Mouse (Mus musculus): Measurements from ENCODE around the gene Atf7. TPM values are rescaled to one million over a fixed set of nuclear protein-coding genes. Genes with fewer than 3 reads are reported as not detected.

Gene Atf7
- polyA plus RNA-seq, 1 experiment from 2014 or later, result 33.7 TPM

- H3K27me3 ChIP-seq, result no peaks in the 10 kb centered on the region
- H3K4me1 ChIP-seq, result no peaks in the 10 kb centered on the region
- peaks cover 65% of the 10 kb centered on the region for H3K36me3 ChIP-seq
- no peak overlapping the region for H3K4me2 ChIP-seq (replicated peaks)
- ATAC-seq (ENCODE audit: insufficient number of reproducible peaks, insufficient read depth, low FRiP score, low TSS enrichment), result no peak
- H3K9me3 ChIP-seq, result no peaks in the 10 kb centered on the region
- no peak overlapping the region for H3K4me3 ChIP-seq
- no peak overlapping the region for H3K27ac ChIP-seq
- no peak overlapping the region for H3K9ac ChIP-seq
- 73% methylated on average over 9 of the region's 9 CpGs for WGBS
Measured at GRCm38 (mm10) chr15:102502254-102502840, 122.9 kb downstream of the Atf7 start.

DNA sequence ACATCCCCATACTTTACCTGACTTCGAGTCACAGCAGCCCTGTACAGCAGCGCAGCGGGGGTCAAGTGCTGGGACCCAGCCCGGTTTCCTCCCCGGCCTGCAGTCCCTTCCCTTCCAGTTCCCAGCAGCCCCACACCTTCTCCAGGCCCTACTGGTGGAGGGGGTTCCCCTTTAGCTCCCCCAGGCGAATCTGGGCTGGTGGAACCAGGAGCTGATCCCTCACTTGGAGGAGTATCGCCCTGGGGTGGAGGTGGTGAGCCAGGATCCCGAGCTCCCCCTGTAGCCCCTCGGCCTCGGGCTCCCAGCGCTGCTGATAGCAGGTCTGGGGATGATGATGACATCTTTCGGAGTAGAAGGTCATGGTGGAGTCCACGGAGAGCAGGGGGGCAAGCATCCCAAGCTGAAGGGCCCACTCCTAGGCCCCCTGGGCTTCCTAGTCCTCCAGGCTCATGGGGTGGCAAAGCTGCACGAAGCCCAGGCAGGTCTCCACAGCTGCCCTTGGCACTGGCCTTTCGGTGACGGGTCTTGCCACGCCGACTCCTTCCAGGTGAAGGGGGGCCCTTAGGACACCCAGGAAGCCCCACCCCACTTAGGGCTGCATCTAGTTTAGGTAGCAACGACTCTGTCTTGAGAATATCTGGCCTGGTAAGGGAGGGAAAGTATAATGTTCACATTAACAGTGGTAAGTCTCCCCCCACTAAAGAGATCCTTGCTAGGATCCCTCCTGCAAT, 124.0 kb downstream of the Atf7 start:
- Histone ChIP-seq H3K4me3 (no peak overlapping the region), H3K36me3 (peaks cover 71% of the 10 kb centered on the region), H3K9me3 (no peaks in the 10 kb centered on the region), H3K4me1 (no peaks in the 10 kb centered on the region), H3K27me3 (no peaks in the 10 kb centered on the region), H3K4me2 (replicated peaks) (no peak overlapping the region), H3K27ac (no peak overlapping the region), H3K9ac (no peak overlapping the region)
- 87% methylated on average over 19 of the region's 19 CpGs for WGBS
- no peak for ATAC-seq (ENCODE audit: insufficient number of reproducible peaks, insufficient read depth, low FRiP score, low TSS enrichment)

- no peak overlapping the region for H3K4me2 ChIP-seq (replicated peaks)
- no peak overlapping the region for H3K9ac ChIP-seq
- ATAC-seq (ENCODE audit: insufficient number of reproducible peaks, insufficient read depth, low FRiP score, low TSS enrichment), result no peak
- H3K4me1 ChIP-seq, result no peaks in the 10 kb centered on the region
- no peak overlapping the region for H3K27ac ChIP-seq
- peaks cover 79% of the 10 kb centered on the region for H3K36me3 ChIP-seq
- WGBS, result 89% methylated on average over 5 of the region's 5 CpGs
- H3K4me3 ChIP-seq, result no peak overlapping the region
- H3K27me3 ChIP-seq, result no peaks in the 10 kb centered on the region
- no peaks in the 10 kb centered on the region for H3K9me3 ChIP-seq
Measured at GRCm38 (mm10) chr15:102500479-102500878, 124.8 kb downstream of the Atf7 start.

GRCm38 (mm10) chr15:102499851-102500250, 125.4 kb downstream of the Atf7 start:
- no peak for ATAC-seq (ENCODE audit: insufficient number of reproducible peaks, insufficient read depth, low FRiP score, low TSS enrichment)
- H3K4me2 ChIP-seq (replicated peaks), result no peak overlapping the region
- no peaks in the 10 kb centered on the region for H3K4me1 ChIP-seq
- 92% methylated on average over 6 of the region's 6 CpGs for WGBS
- no peaks in the 10 kb centered on the region for H3K27me3 ChIP-seq
- H3K9ac ChIP-seq, result no peak overlapping the region
- no peak overlapping the region for H3K4me3 ChIP-seq
- no peaks in the 10 kb centered on the region for H3K9me3 ChIP-seq
- H3K36me3 ChIP-seq, result peaks cover 81% of the 10 kb centered on the region
- no peak overlapping the region for H3K27ac ChIP-seq

DNA sequence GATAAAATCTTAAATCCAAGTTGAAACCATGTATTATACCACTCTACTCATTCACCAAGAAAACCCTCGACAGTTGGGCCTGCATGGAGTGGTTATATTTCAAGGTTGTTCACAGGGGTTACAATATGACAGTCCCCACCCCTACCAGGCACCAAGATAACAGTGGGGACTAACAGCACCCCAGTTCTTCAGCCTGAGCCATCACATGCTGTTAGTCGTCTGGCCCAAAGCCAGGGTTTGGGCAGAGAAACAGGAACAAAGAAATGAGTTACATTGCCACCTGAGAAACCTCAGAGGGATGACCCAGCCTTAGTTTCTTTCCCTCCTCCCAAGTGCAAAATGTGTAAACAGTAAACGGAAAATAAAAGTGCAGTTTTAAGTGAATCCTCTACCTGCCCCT, 125.9 kb downstream of the Atf7 start:
- 79% methylated on average over 3 of the region's 3 CpGs for WGBS
- no peaks in the 10 kb centered on the region for H3K9me3 ChIP-seq
- no peak overlapping the region for H3K4me2 ChIP-seq (replicated peaks)
- H3K27me3 ChIP-seq, result no peaks in the 10 kb centered on the region
- peaks cover 81% of the 10 kb centered on the region for H3K36me3 ChIP-seq
- no peak overlapping the region for H3K27ac ChIP-seq
- no peak for ATAC-seq (ENCODE audit: insufficient number of reproducible peaks, insufficient read depth, low FRiP score, low TSS enrichment)
- no peak overlapping the region for H3K9ac ChIP-seq
- no peaks in the 10 kb centered on the region for H3K4me1 ChIP-seq
- no peak overlapping the region for H3K4me3 ChIP-seq

DNA sequence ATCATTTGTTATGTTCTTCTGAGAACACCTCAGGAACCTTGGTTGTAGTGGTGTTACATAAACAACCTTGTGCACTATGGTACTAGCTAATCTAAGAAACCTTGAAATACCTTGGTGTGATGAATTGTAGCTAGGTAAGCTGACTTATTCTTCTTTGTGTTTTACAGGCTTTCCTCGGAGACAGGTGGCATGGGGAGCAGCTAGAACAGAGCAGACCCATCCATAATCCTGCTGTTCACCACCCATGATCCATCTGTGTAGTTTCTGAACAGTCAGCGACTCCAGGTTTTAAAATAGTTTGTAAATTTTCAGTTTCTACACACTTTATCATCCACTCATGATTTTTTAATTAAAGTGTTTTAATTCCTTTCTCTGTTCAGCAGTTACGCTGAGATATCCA, 126.9 kb downstream of the Atf7 start:
- Histone ChIP-seq H3K27ac (no peak overlapping the region), H3K4me3 (no peak overlapping the region), H3K9ac (no peak overlapping the region), H3K27me3 (no peaks in the 10 kb centered on the region), H3K4me1 (no peaks in the 10 kb centered on the region), H3K4me2 (replicated peaks) (no peak overlapping the region), H3K9me3 (no peaks in the 10 kb centered on the region), H3K36me3 (peaks cover 80% of the 10 kb centered on the region)
- WGBS, result 94% methylated on average over 3 of the region's 3 CpGs
- no peak for ATAC-seq (ENCODE audit: insufficient number of reproducible peaks, insufficient read depth, low FRiP score, low TSS enrichment)

GRCm38 (mm10) chr15:102487664-102488063, 137.6 kb downstream of the Atf7 start:
- no peaks in the 10 kb centered on the region for H3K27me3 ChIP-seq
- H3K4me3 ChIP-seq, result no peak overlapping the region
- H3K4me2 ChIP-seq (replicated peaks), result no peak overlapping the region
- ATAC-seq (ENCODE audit: insufficient number of reproducible peaks, insufficient read depth, low FRiP score, low TSS enrichment), result no peak
- peaks cover 83% of the 10 kb centered on the region for H3K36me3 ChIP-seq
- no peaks in the 10 kb centered on the region for H3K4me1 ChIP-seq
- no peaks in the 10 kb centered on the region for H3K9me3 ChIP-seq
- WGBS, result 66% methylated on average over 1 of the region's 1 CpGs
- H3K9ac ChIP-seq, result no peak overlapping the region
- H3K27ac ChIP-seq, result no peak overlapping the region

- H3K9me3 ChIP-seq, result no peaks in the 10 kb centered on the region
- no peak overlapping the region for H3K4me3 ChIP-seq
- peaks cover 82% of the 10 kb centered on the region for H3K36me3 ChIP-seq
- WGBS, result 90% methylated on average over 12 of the region's 12 CpGs
- H3K9ac ChIP-seq, result no peak overlapping the region
- H3K4me2 ChIP-seq (replicated peaks), result no peak overlapping the region
- no peak for ATAC-seq (ENCODE audit: insufficient number of reproducible peaks, insufficient read depth, low FRiP score, low TSS enrichment)
- H3K27ac ChIP-seq, result no peak overlapping the region
- H3K27me3 ChIP-seq, result no peaks in the 10 kb centered on the region
- H3K4me1 ChIP-seq, result no peaks in the 10 kb centered on the region
Measured at GRCm38 (mm10) chr15:102485853-102486252, 139.4 kb downstream of the Atf7 start.

DNA sequence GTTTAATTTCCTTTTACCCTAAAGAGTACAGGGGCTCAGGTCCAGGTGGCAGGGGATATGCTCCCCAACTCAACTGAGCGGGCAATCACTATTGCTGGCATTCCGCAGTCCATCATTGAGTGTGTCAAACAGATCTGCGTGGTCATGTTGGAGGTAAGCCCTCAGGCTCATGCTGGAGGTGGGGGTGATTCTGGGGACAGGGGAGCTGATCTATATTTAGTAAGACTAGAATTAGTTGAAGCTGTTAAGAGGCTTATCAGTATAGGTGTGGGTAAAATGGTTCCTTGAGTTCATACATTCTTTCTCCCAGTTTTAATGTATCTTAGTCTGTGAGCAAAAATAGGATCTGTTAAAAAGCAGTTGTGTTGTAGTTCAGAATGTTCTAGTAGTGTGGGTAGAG, 142.1 kb downstream of the Atf7 start:
- no peaks in the 10 kb centered on the region for H3K27me3 ChIP-seq
- H3K27ac ChIP-seq, result no peak overlapping the region
- H3K36me3 ChIP-seq, result peaks cover 76% of the 10 kb centered on the region
- H3K9me3 ChIP-seq, result no peaks in the 10 kb centered on the region
- 89% methylated on average over 3 of the region's 3 CpGs for WGBS
- H3K4me2 ChIP-seq (replicated peaks), result no peak overlapping the region
- no peak overlapping the region for H3K4me3 ChIP-seq
- H3K4me1 ChIP-seq, result no peaks in the 10 kb centered on the region
- H3K9ac ChIP-seq, result no peak overlapping the region
- no peak for ATAC-seq (ENCODE audit: insufficient number of reproducible peaks, insufficient read depth, low FRiP score, low TSS enrichment)

MicroRNAs encoded within 50 kb of the gene (microRNA counts, 519-probe panel; counts per million panel counts)
- microRNA mmu-miR-688, result 460 counts per million, percentile 65 among the panel's probes with 10 or more counts

Small RNA genes lying within 50 kb of the gene (microRNA-seq; reads per million reads assigned to microRNA genes)
- gene Mir688, result 0.54 reads per million

Other genes with a start within 250 kb of the Atf7 start
- gene Sp1, start 219.3 kb downstream of the Atf7 start, polyA plus RNA-seq (2016; fragmentation: Nextera tagmentation; extraction: Ambion mirVana), result 12.0 TPM in 2 replicates
- gene Amhr2, start 180.1 kb downstream of the Atf7 start, polyA plus RNA-seq (2016; fragmentation: Nextera tagmentation; extraction: Ambion mirVana), result 0.13 and 0.60 TPM in 2 replicates
- gene Prr13, start 166.4 kb downstream of the Atf7 start, polyA plus RNA-seq (2016; fragmentation: Nextera tagmentation; extraction: Ambion mirVana), result 59.0 and 59.8 TPM in 2 replicates
- gene Pcbp2, start 154.9 kb downstream of the Atf7 start, polyA plus RNA-seq (2016; fragmentation: Nextera tagmentation; extraction: Ambion mirVana), result 228 and 230 TPM in 2 replicates
- not detected in 2 replicates for gene Gm10337, start 121.7 kb downstream of the Atf7 start, polyA plus RNA-seq (2016; fragmentation: Nextera tagmentation; extraction: Ambion mirVana)
- 27.9 and 33.8 TPM in 2 replicates for gene Map3k12, start 108.4 kb downstream of the Atf7 start, polyA plus RNA-seq (2016; fragmentation: Nextera tagmentation; extraction: Ambion mirVana)
- 114 and 119 TPM in 2 replicates for gene Tarbp2, start 107.3 kb downstream of the Atf7 start, polyA plus RNA-seq (2016; fragmentation: Nextera tagmentation; extraction: Ambion mirVana)
- 3.0 and 3.7 TPM in 2 replicates for gene Npff, start 100.5 kb downstream of the Atf7 start, polyA plus RNA-seq (2016; fragmentation: Nextera tagmentation; extraction: Ambion mirVana)
- not detected in 2 replicates for gene Gm28047, start 397 bp downstream of the Atf7 start, polyA plus RNA-seq (2016; fragmentation: Nextera tagmentation; extraction: Ambion mirVana)
- gene Atp5g2, start 46.9 kb upstream of the Atf7 start, polyA plus RNA-seq (2016; fragmentation: Nextera tagmentation; extraction: Ambion mirVana), result 61.0 and 68.1 TPM in 2 replicates
- 46.4 and 50.2 TPM in 2 replicates for gene Calcoco1, start 96.7 kb upstream of the Atf7 start, polyA plus RNA-seq (2016; fragmentation: Nextera tagmentation; extraction: Ambion mirVana)